Mouse (Mus musculus) layer of hippocampus, adult 2 months (tissue): ENCODE data around the gene Sco2. TPM values are rescaled to one million over a fixed set of nuclear protein-coding genes. Genes with fewer than 3 reads are reported as not detected.
A peak's percentile ranks its signal among the peaks of the same experiment; 100 is the strongest.

Experiments
- DNase-seq, 2 experiments: peaks; one replicate each; pipeline ENCODE4 v3.0.0; 2022; ENCODE audit warnings: low spot score in 2 of 2
- H3K27ac ChIP-seq: fragments of 200-600 bp; 2 replicates; pipeline ENCODE4 v1.8.1; 2022
- H3K4me3 ChIP-seq: fragments of 200-600 bp; 2 replicates; pipeline ENCODE4 v1.8.1; 2022; ENCODE audit warnings: mild to moderate bottlenecking
- CTCF ChIP-seq: fragments of 200-600 bp; conservative IDR thresholded peaks from 2 replicates; pipeline ENCODE4 v1.8.1; 2022; ENCODE audit warnings: antibody characterized with exemption, mild to moderate bottlenecking, moderate library complexity
- total RNA-seq, 2 experiments: library from RNA; stranded (reverse); gene quantifications; 2 replicates each; pipeline ENCODE4 v1.2.3; 2021

Gene Sco2
- total RNA-seq, 2 experiments from 2014 or later, result 28.7 to 33.3 TPM

- TF ChIP-seq CTCF, result no peak
- DNase-seq, result no peak
- H3K27ac ChIP-seq, result peak overlapping the region; percentile 77
- peak overlapping the region; percentile 59 for H3K4me3 ChIP-seq
Measured at GRCm38 (mm10) chr15:89379429-89379828, 5.8 kb upstream of the Sco2 start.

DNA sequence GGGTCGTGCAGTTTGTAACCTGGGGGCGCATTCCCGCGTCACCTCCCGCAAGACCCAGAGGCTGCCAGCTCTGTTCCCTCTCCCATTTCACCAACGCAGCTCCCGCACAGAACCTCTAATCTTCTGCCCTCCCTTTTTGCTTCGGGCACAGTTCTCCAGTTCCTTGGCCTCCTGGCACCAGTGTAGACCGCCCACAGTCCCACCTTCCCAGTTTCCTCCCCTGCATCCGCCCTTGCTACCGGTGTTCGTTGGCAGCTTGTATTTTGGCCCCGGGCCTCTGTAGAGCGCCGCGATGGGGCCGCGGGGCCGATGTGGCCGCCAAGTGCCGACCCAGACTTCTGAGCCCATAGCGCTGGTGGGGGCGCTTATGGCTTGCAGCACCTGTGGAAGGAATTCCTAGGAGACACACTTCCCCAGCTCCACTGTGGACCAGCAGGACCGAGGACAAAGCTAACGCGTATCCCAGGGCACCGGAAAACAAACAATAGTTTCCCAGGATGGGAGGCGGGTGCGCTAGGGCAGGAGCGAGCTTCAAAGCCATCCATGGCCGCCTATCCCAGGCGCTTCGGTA, 5.3 kb upstream of the Sco2 start, which contains the start of gene Odf3b:
Gene Odf3b, minus strand, starts transcription at position 452 of the 571 bp plus-strand sequence.
- Histone ChIP-seq H3K27ac (peak within 1 kb of the TSS; percentile 77), H3K4me3 (peak within 1 kb of the TSS; percentile 59)
- no peak for TF ChIP-seq CTCF
- no peak for DNase-seq

GRCm38 (mm10) chr15:89377938-89378828, 4.5 kb upstream of the Sco2 start:
- Histone ChIP-seq H3K4me3 (peak overlapping the region; percentile 59), H3K27ac (peak overlapping the region; percentile 77)
- no peak for TF ChIP-seq CTCF
- no peak for DNase-seq

DNA sequence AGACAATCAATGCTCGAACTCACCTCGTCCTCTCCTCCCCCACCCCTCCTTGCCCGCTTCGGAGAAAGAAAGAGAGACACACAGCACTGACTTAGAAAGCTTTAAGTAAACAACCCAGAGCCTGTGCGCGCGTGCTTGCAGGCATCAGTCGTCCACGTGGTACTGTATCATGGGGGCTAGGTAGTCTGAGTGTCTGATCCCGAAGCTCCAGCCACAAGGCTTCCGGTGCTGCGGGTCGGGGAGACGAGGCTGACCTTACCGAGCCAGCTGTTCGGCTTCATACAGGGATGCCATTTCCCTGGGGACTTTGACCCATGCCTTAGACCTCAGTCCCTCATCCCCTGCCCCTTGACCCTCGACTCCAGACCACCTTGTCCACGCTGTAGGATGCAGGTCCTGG, 3.7 kb upstream of the Sco2 start:
- Histone ChIP-seq H3K4me3 (no peak overlapping the region), H3K27ac (no peak overlapping the region)
- no peak for TF ChIP-seq CTCF
- DNase-seq, result no peak

GRCm38 (mm10) chr15:89376957-89377356, 3.3 kb upstream of the Sco2 start, which contains the start of gene Tymp:
Tymp (minus strand) TSS chr15:89377039.
- H3K27ac ChIP-seq, result no peak within 1 kb of the TSS
- no peak for TF ChIP-seq CTCF
- DNase-seq, result no peak
- H3K4me3 ChIP-seq, result no peak within 1 kb of the TSS

DNA sequence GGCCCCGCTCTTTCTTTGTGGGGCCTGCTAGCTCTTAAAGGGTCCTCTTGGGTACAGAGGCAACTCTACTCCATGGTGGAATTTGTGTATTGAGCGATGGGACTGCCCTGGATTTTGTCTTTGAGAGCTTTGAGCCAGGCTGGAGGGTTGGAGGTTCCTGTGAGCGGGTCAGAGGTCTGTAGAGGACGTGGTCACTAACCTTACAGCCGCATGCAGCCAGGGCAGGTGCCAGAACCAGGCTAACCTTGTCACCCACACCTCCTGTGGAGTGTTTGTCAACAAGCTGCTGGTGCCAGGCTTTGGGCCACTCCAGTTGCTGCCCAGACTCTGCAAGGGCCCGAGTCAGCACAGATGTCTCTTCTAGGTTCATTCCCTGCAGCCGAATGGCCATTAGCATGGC, 2.4 kb upstream of the Sco2 start:
- H3K27ac ChIP-seq, result no peak overlapping the region
- no peak for DNase-seq
- TF ChIP-seq CTCF, result no peak
- H3K4me3 ChIP-seq, result no peak overlapping the region

- no peak for TF ChIP-seq CTCF
- no peak for DNase-seq
- H3K4me3 ChIP-seq, result no peak overlapping the region
- 0 out of 2 replicates have a peak overlapping the region, but pooled peaks have one; percentile 99 for H3K27ac ChIP-seq
Measured at GRCm38 (mm10) chr15:89374801-89375534, 1.3 kb upstream of the Sco2 start.

DNA sequence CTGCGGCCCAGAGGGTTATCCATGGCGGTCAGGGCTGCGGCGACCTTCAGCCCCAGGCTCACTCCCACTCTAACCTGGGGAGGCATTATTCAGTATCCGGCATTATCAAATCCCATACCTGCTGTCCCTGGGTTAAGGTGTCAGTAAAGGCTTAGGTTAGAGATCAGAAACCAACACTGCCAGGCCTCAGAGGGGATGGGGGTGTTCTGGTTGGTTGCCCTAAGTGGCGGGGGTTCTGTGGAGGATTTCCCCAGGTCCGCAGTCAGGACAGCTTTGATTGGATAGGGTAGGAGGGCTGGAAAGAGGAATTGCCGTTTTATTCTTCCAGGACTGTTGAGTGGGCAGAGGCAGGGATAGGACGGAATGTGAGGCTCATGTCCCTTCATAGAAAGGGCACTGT, 694 bp upstream of the Sco2 start:
- no peak for DNase-seq
- peak overlapping the region; percentile 99 for H3K27ac ChIP-seq
- TF ChIP-seq CTCF, result no peak
- peak overlapping the region; percentile 71 for H3K4me3 ChIP-seq

DNA sequence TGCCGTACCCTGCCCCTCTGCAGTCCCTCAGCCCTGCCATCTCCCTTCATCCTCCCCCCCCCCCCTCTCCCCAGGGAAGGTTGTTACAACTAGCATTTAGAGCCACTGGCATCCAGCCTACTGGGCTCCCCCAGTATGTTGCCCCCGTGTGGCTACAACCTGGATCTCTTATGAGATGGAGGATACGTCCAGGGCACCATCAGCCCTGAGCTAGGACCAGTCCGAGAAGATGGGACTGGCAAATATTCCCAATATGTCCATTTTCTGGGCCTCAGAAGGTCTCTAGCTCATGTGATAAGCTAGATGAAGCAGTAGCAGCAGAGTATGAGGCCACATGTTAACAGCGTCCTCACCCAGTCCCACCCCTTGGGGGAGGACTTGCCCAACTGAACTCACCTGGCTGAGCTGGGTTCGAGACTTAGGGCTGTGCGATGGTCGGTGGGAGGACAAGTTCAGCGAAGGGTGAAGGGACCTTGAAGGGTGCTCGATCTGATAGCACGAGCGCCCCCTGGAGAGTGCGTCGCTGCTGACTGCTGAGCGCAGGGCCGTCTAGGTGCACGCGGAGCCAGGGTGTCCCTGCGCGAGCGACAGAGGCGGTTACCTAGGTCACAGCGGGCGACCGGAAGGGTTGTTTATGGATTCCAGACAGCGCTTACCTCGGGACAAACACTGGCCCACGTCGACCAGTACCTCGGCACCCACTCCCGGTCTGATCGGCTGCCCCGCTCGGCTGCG, 452 bp downstream of the Sco2 start:
- Histone ChIP-seq H3K27ac (peak overlapping the region; percentile 99), H3K4me3 (peak overlapping the region; percentile 71)
- TF ChIP-seq CTCF, result peak; percentile 77
- peak; percentile 76 to 83 for DNase-seq

- no peak for TF ChIP-seq CTCF
- H3K27ac ChIP-seq, result peak overlapping the region; percentile 99; the same call in 1 of the 2 replicates
- H3K4me3 ChIP-seq, result peak overlapping the region; percentile 71
- no peak for DNase-seq
Measured at GRCm38 (mm10) chr15:89372536-89372935, 1.1 kb downstream of the Sco2 start.

DNA sequence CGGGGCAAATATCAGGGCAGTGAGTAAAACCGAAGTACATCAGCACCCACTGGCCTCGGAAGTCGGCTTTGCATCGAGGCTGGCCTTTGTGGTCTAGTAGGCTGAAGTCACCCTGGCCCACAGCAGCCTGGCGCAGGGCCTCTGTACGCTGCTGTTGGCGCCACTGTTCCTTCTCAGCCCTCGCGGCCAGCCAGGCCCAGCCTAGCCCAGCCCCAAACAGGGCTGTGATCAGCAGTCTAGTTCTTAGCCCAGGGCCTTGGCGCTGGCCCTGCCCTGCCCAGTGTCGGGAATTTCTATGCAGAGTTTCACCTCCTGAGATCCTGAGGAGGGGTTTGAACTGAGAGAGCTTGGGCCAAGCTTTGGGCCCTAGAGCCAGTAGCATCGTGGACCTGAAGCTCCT, 1.6 kb downstream of the Sco2 start:
- H3K27ac ChIP-seq, result no peak overlapping the region
- DNase-seq, result no peak
- no peak overlapping the region for H3K4me3 ChIP-seq
- no peak for TF ChIP-seq CTCF

GRCm38 (mm10) chr15:89365141-89365551, 8.5 kb downstream of the Sco2 start:
- no peak overlapping the region for H3K27ac ChIP-seq
- H3K4me3 ChIP-seq, result no peak overlapping the region
- TF ChIP-seq CTCF, result no peak
- DNase-seq, result no peak

- TF ChIP-seq CTCF, result no peak
- Histone ChIP-seq H3K4me3 (no peak overlapping the region), H3K27ac (no peak overlapping the region)
- DNase-seq, result no peak
Measured at GRCm38 (mm10) chr15:89363051-89363450, 10.6 kb downstream of the Sco2 start.
